Mouse (Mus musculus): ENCODE data around the gene Srebf2.

GRCm38 (mm10) chr15:82202086-82202485 is 55.1 kb downstream of the Srebf2 start:
- no peak for TF ChIP-seq CTCF (IDR thresholded peaks at IDR 0.05; ENCODE audit: low read depth, low read length)
- TF ChIP-seq POLR2A (IDR thresholded peaks at IDR 0.05; ENCODE audit: borderline replicate concordance, low read depth, low read length): no peak

Data from bone marrow macrophage, adult 2 months (primary cell).